Mouse (Mus musculus) stomach, postnatal 0 days (tissue): ENCODE data around the gene Nup210l.

Experiments
- CTCF ChIP-seq: IDR thresholded peaks from 2 replicates; pipeline ENCODE4 v1.5.1; 2016; ENCODE audit warnings: antibody characterized with exemption, low read depth, mild to moderate bottlenecking, moderate library complexity
- EP300 ChIP-seq: optimal IDR thresholded peaks from 2 replicates; pipeline ENCODE3; 2016; ENCODE audit warnings: antibody characterized with exemption

DNA sequence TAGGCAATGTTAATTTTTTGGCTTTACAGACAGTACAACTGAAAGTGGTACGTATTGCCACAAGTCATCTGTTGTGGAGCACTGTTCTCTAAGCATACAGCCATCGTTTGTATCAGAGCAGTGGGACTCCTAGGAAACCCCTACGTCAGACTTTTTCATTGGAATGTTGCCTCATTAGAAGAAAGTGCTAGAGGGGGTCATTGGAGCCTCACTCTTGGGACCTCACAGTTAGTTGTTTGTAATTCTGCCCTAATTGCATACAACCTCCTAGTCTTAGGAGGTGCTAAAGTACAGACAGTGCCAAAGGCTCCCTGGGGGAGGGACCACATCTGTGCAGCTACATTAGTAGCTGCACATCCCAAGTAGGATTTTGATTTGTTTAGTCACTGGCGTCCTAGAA lies 90.8 kb downstream of the Nup210l start:
- TF ChIP-seq CTCF (no peak), EP300 (no peak)
